Mouse (Mus musculus): ENCODE data around the gene Oas1d.

GRCm38 (mm10) chr5:120933966-120934365, 19.6 kb downstream of the Oas1d start:
- TF ChIP-seq HCFC1 (IDR thresholded peaks at IDR 0.05; ENCODE audit: borderline replicate concordance, insufficient read depth, low read length) (no peak), ZC3H11A (IDR thresholded peaks at IDR 0.05; ENCODE audit: borderline replicate concordance, low read depth, low read length) (no peak)
